Mouse (Mus musculus) lung, embryonic 14.5 days (tissue): Measurements from ENCODE around the gene Erbb2. TPM values are rescaled to one million over a fixed set of nuclear protein-coding genes. Genes with fewer than 3 reads are reported as not detected.

Source experiments
- ATAC-seq: fragments of 200-750 bp; cut with Nextera tagmentation; 2 replicates; pipeline ENCODE4 v1.8.0; 2017; ENCODE audit warnings: mild to moderate bottlenecking, moderate TSS enrichment, moderate library complexity; ENCODE audit not compliant: insufficient read depth
- DNase-seq: peaks from one replicate; pipeline ENCODE4 v3.0.0-alpha.2; 2015
- H3K27ac ChIP-seq: fragments of 300-500 bp; sonication (generic); 2 replicates; pipeline ENCODE4 v1.5.1; 2014; ENCODE audit warnings: low read depth, mild to moderate bottlenecking, moderate library complexity
- H3K27me3 ChIP-seq: fragments of 300-500 bp; sonication (generic); 2 replicates; pipeline ENCODE4 v1.6.1; 2014; ENCODE audit warnings: low read length, control low read depth; ENCODE audit not compliant: insufficient read depth
- H3K36me3 ChIP-seq: fragments of 300-500 bp; sonication (generic); 2 replicates; pipeline ENCODE4 v1.6.1; 2014; ENCODE audit warnings: control low read depth; ENCODE audit not compliant: insufficient read depth
- H3K4me1 ChIP-seq: fragments of 300-500 bp; sonication (generic); 2 replicates; pipeline ENCODE4 v1.6.1; 2014; ENCODE audit warnings: antibody characterized with exemption, control low read depth; ENCODE audit not compliant: insufficient read depth
- H3K4me2 ChIP-seq: fragments of 300-500 bp; sonication (generic); 2 replicates; pipeline ENCODE4 v1.6.1; 2014; ENCODE audit warnings: mild to moderate bottlenecking
- H3K4me3 ChIP-seq: fragments of 300-500 bp; sonication (generic); 2 replicates; pipeline ENCODE4 v1.5.1; 2014; ENCODE audit warnings: low read depth, low read length
- H3K9ac ChIP-seq: fragments of 300-500 bp; sonication (generic); 2 replicates; pipeline ENCODE4 v1.6.1; 2014
- H3K9me3 ChIP-seq: fragments of 300-500 bp; sonication (generic); 2 replicates; pipeline ENCODE4 v1.6.1; 2016; ENCODE audit warnings: low read depth, low read length, control low read depth
- CTCF ChIP-seq: IDR thresholded peaks from 2 replicates; pipeline ENCODE4 v1.5.1; 2016; ENCODE audit warnings: antibody characterized with exemption, low read depth
- WGBS: fragments of 180-500 bp; shearing (Covaris S2); extraction: QIAGEN DNeasy Blood & Tissue Kit; methylation state at CpG from one replicate; pipeline ENCODE4 v1.1.7; 2014; 5-methylcytosine and 5-hydroxymethylcytosine counted together
- polyA plus RNA-seq: library from polyadenylated mRNA; unstranded; fragments of >200 nt; fragmentation: Nextera tagmentation; extraction: Ambion mirVana; gene quantifications from 2 replicates; pipeline ENCODE4 v1.2.1, GENCODE M21; 2014

Gene Erbb2
- polyA plus RNA-seq: 42.7 and 46.5 TPM in 2 replicates

GRCm38 (mm10) chr11:98412273-98412796, at the start of gene Erbb2:
Gene Erbb2 (plus strand): TSS chr11:98412470.
- peak within 1 kb of the TSS; percentile 98 for H3K27ac ChIP-seq
- H3K4me3 ChIP-seq: peak within 1 kb of the TSS; percentile 91
- no peaks in the 10 kb centered on the region for H3K9me3 ChIP-seq
- H3K27me3 ChIP-seq: no peaks in the 10 kb centered on the region
- 0% methylated on average over 34 of the region's 49 CpGs for WGBS
- H3K4me2 ChIP-seq: peak within 1 kb of the TSS; percentile 73
- H3K36me3 ChIP-seq: no peaks in the 10 kb centered on the region
- TF ChIP-seq CTCF: no peak
- peak within 1 kb of the TSS; percentile 92 for H3K9ac ChIP-seq
- peak; percentile 82 for ATAC-seq
- peak; percentile 91 for DNase-seq
- H3K4me1 ChIP-seq: peaks cover 16% of the 10 kb centered on the region

DNA sequence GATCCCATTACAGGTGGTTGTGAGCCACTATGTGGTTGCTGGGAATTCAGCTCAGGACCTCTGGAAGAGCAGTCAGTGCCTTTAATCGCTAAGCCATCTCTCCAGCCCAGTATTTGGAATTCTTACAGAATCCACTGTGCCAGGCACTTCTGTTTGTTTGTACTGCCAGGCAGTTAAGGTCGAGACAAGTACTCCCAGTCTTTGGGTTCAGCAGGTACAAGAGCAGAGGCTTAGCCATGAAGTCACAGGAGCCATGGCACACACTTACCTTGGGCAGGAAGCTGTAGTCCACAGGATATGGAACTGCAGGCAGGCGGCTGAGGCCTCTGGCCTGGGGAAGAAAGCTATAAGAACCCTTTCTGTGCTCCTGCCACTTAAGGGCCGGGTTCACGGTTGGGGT, 48.5 kb upstream of the Erbb2 start:
- Histone ChIP-seq H3K4me3 (no peak overlapping the region), H3K4me1 (0 out of 2 replicates have a peak, but pooled peaks cover 7% of the 10 kb centered on the region), H3K4me2 (0 out of 2 replicates have a peak overlapping the region, but pooled peaks have one; percentile 22), H3K27ac (no peak overlapping the region), H3K9me3 (no peaks in the 10 kb centered on the region), H3K27me3 (no peaks in the 10 kb centered on the region), H3K9ac (no peak overlapping the region), H3K36me3 (no peaks in the 10 kb centered on the region; the same call in 1 of the 2 replicates)
- TF ChIP-seq CTCF: no peak
- no peak for DNase-seq
- ATAC-seq: no peak
- WGBS: 57% methylated on average over 5 of the region's 5 CpGs

DNA sequence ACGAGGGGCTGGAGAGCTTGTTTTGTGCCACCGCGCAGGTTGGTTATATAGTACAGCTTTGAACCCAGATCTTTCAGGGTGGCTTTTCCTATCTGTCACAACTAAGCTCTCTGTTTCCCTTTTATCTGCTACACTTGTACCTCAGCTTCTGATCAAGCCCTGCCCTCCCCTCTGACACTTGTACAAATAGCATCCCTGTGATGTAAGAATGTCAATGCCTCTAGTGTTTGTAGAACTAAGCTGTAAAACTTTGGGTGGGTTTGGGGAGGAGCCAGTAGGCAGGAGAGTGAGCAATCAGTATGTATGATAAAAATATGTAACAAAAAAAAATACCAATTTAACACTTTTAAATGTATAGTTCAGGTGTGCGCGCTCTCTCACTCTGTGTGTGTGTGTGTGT, 47.9 kb upstream of the Erbb2 start:
- H3K27ac ChIP-seq: peak overlapping the region; percentile 33; the same call in 1 of the 2 replicates
- no peak for TF ChIP-seq CTCF
- H3K9me3 ChIP-seq: no peaks in the 10 kb centered on the region
- 80% methylated on average over 5 of the region's 5 CpGs for WGBS
- 0 out of 2 replicates have a peak, but pooled peaks cover 2% of the 10 kb centered on the region for H3K4me1 ChIP-seq
- H3K9ac ChIP-seq: no peak overlapping the region
- H3K36me3 ChIP-seq: no peaks in the 10 kb centered on the region; the same call in 1 of the 2 replicates
- DNase-seq (no peak), ATAC-seq (no peak)
- H3K4me3 ChIP-seq: no peak overlapping the region
- 0 out of 2 replicates have a peak overlapping the region, but pooled peaks have one; percentile 22 for H3K4me2 ChIP-seq
- no peaks in the 10 kb centered on the region for H3K27me3 ChIP-seq

GRCm38 (mm10) chr11:98366290-98366689, 46.0 kb upstream of the Erbb2 start:
- Histone ChIP-seq H3K9me3 (no peaks in the 10 kb centered on the region), H3K4me3 (no peak overlapping the region), H3K9ac (no peak overlapping the region), H3K27me3 (no peaks in the 10 kb centered on the region), H3K36me3 (no peaks in the 10 kb centered on the region; the same call in 1 of the 2 replicates), H3K27ac (no peak overlapping the region), H3K4me2 (no peak overlapping the region), H3K4me1 (no peaks in the 10 kb centered on the region)
- no peak for TF ChIP-seq CTCF
- DNase-seq (no peak), ATAC-seq (no peak)
- 61% methylated on average over 10 of the region's 10 CpGs for WGBS

DNA sequence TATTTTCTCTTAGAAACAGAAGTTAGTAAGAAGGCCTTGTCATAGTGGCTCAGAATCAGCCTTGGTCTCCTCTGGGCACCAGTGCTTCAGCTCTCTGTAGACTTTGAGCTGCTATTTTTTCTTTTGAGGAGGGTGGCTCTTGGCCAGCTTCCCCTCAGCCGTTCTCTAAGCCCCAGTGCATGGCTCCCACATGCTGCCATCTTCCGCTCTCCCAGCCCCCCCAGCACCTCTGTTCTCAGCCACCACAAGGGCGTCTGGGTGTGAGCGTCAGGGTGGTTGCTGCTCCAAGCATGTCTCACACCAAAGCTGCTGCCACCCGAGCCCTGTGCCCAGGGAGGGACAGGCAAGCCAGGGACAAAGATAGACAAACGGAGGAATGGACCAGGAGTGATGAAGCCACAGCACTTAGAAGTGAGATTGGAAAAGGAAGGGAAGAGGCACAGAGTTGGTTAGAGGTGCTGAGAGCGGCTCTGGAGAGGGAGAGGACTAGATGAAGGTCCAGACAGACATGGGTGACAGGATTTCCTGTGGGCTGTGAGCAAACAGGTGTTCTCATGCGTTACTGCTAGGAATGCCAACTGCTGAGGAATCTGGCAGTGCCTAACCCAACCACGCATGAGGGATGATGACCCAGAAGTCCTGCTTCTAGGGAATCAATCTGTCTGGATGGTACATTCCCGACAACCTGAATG, 45.0 kb upstream of the Erbb2 start:
- WGBS: 76% methylated on average over 10 of the region's 10 CpGs

GRCm38 (mm10) chr11:98367863-98368186, 44.4 kb upstream of the Erbb2 start:
- peaks cover under 1% of the 10 kb centered on the region; the same call in 1 of the 2 replicates for H3K36me3 ChIP-seq
- H3K4me1 ChIP-seq: no peaks in the 10 kb centered on the region
- no peak for TF ChIP-seq CTCF
- no peak overlapping the region for H3K4me3 ChIP-seq
- no peak overlapping the region for H3K4me2 ChIP-seq
- H3K27me3 ChIP-seq: no peaks in the 10 kb centered on the region
- no peak for DNase-seq
- WGBS: 73% methylated on average over 7 of the region's 7 CpGs
- ATAC-seq: no peak
- H3K27ac ChIP-seq: no peak overlapping the region
- H3K9me3 ChIP-seq: no peaks in the 10 kb centered on the region
- H3K9ac ChIP-seq: no peak overlapping the region

More for the DNA sequence above, 45.0 kb upstream of the Erbb2 start:
- no peaks in the 10 kb centered on the region for H3K9me3 ChIP-seq
- no peak overlapping the region for H3K4me2 ChIP-seq
- no peaks in the 10 kb centered on the region for H3K4me1 ChIP-seq
- ATAC-seq (no peak), DNase-seq (no peak)
- no peak overlapping the region for H3K9ac ChIP-seq
- no peaks in the 10 kb centered on the region; the same call in 1 of the 2 replicates for H3K36me3 ChIP-seq
- no peaks in the 10 kb centered on the region for H3K27me3 ChIP-seq
- no peak overlapping the region for H3K4me3 ChIP-seq
- no peak for TF ChIP-seq CTCF
- H3K27ac ChIP-seq: no peak overlapping the region

- Histone ChIP-seq H3K4me2 (no peak overlapping the region), H3K27ac (no peak overlapping the region), H3K27me3 (no peaks in the 10 kb centered on the region), H3K9ac (no peak overlapping the region), H3K4me1 (no peaks in the 10 kb centered on the region), H3K36me3 (peaks cover 5% of the 10 kb centered on the region; the same call in 1 of the 2 replicates), H3K9me3 (no peaks in the 10 kb centered on the region), H3K4me3 (no peak overlapping the region)
- TF ChIP-seq CTCF: no peak
- ATAC-seq (no peak), DNase-seq (no peak)
- 66% methylated on average over 6 of the region's 6 CpGs for WGBS
Measured at GRCm38 (mm10) chr11:98369337-98369736, 42.9 kb upstream of the Erbb2 start.
